Mouse (Mus musculus) gastrocnemius, adult 2 months (tissue): ENCODE measurements around the gene Mark2. TPM values are rescaled to one million over a fixed set of nuclear protein-coding genes. Genes with fewer than 3 reads are reported as not detected.

Experiments
- DNase-seq: peaks from one replicate; pipeline ENCODE4 v3.0.0; 2022
- H3K27ac ChIP-seq: fragments of 200-600 bp; 2 replicates; pipeline ENCODE4 v1.8.1; 2022; ENCODE audit warnings: mild to moderate bottlenecking
- H3K4me3 ChIP-seq: fragments of 200-600 bp; 2 replicates; pipeline ENCODE4 v1.8.1; 2022; ENCODE audit warnings: mild to moderate bottlenecking, moderate library complexity
- CTCF ChIP-seq: fragments of 200-600 bp; IDR thresholded peaks from 2 replicates; pipeline ENCODE4 v1.8.1; 2022; ENCODE audit warnings: antibody characterized with exemption, mild to moderate bottlenecking, moderate library complexity
- intact Hi-C: fragments of 180-260 bp; cut with DNase I; formaldehyde crosslinking; loops from one replicate; pipeline ENCODE4 v1.15.1; 2025
- total RNA-seq, 2 experiments: library from RNA; stranded (reverse); gene quantifications; 2 replicates each; pipeline ENCODE4 v1.2.3; 2021

Mark2 gene
- total RNA-seq, 2 experiments from 2014 or later = 36.9 to 37.1 TPM

GRCm38 (mm10) chr19:7280557-7281330 is 60.9 kb downstream of the Mark2 start:
- no peak overlapping the region for H3K27ac ChIP-seq
- no peak overlapping the region for H3K4me3 ChIP-seq
- TF ChIP-seq CTCF = no peak
- intact Hi-C loops = loop anchor here (5.0 kb wide), 1 partner anchor 57 kb away; no protein-coding TSS in a partner anchor
- DNase-seq = no peak

DNA sequence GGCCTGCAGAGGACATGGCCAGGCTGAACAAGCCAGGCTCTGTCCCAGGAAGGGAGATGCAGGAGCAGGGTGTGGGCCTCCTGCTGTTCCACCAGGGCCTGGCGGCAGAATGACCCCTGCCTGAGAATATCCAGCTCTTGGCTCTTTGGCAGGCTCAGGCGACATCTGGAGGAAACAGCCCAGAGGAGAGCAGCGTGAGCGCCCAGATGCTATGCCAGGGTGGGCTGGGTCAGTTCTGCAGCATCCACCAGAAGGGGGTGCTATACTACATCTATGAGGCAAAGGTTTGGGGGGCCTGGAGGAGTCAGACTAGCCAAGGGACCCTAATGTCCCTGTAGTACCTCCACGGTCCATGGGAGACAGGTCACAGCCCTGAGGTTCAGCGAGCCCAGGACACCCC is 62.5 kb downstream of the Mark2 start:
- Histone ChIP-seq H3K27ac (peak overlapping the region; percentile 51), H3K4me3 (no peak overlapping the region)
- TF ChIP-seq CTCF = peak; percentile 77
- intact Hi-C loops = no loop called here
- DNase-seq = peak; percentile 72

DNA sequence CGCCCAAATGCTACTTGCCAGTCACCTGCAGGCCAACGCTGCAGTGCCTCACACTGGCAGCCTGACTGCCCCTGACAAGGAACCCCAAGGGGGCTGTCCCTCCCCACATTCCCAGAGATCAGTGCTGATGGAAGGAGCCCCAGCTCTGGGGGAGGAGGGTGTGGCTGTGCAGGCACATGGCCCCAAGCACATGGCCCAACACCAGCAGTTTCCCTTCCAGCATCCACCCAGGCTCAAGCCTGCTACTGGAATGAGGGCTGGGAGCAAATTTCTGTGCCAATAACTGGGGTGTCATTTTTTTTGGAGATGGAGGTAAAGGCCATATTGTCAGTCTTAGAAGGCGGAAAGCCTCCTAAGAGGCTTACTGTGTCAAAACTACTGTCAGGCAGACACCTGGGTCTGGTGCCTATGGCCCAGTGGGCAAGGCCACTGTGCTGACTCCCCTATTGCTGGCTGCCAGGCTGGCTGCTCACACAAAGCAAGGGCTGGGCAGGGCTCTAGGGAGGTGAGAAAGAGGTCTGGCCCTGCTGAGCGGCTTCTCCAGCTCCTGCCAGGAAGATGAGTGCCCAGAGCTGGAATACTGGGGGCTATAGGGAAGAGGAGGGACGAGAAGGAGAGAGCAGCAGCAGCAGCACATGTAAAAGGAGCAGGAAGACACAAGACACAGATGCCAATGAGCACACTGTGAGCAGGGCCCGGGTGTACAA is 63.3 kb downstream of the Mark2 start:
- peak; percentile 58 for DNase-seq
- intact Hi-C loops = no loop called here
- TF ChIP-seq CTCF = no peak
- no peak overlapping the region for H3K4me3 ChIP-seq
- peak overlapping the region; percentile 51 for H3K27ac ChIP-seq

DNA sequence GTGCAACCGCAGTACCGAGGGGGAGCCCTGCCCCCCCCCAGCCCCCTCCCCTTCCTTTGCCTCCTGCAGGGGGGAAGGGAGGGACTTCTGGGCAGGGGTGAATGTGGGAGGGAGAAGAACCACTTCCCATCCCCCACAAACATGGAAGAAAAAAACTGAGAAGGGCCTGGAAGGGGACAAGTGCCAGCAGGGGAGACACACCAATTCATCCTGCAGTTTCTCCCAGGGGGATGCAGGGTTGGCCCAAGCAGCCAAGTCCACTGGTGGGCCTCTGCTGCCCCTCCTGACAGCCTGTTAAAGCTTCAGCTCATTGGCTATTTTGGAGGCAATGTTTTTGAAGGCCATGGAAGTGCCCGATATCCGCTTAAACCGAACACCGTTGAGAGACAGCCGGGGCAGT is 64.9 kb downstream of the Mark2 start:
- intact Hi-C loops = no loop called here
- no peak for TF ChIP-seq CTCF

GRCm38 (mm10) chr19:7276053-7276659 is 65.5 kb downstream of the Mark2 start:
- no peak overlapping the region for H3K27ac ChIP-seq
- intact Hi-C loops = no loop called here
- H3K4me3 ChIP-seq = no peak overlapping the region
- no peak for DNase-seq
- TF ChIP-seq CTCF = no peak

More for the DNA sequence above, 64.9 kb downstream of the Mark2 start:
- H3K27ac ChIP-seq = no peak overlapping the region
- DNase-seq = no peak
- H3K4me3 ChIP-seq = no peak overlapping the region

- Histone ChIP-seq H3K27ac (peak overlapping the region; percentile 35; the same call in 1 of the 2 replicates), H3K4me3 (no peak overlapping the region)
- intact Hi-C loops = no loop called here
- TF ChIP-seq CTCF = no peak
- DNase-seq = no peak
These were observed 66.4 kb downstream of the Mark2 start for GRCm38 (mm10) chr19:7275131-7275789.

- DNase-seq = no peak
- no peak overlapping the region for H3K27ac ChIP-seq
- no peak for TF ChIP-seq CTCF
- intact Hi-C loops = no loop called here
- no peak overlapping the region for H3K4me3 ChIP-seq
These were observed 67.2 kb downstream of the Mark2 start for GRCm38 (mm10) chr19:7274326-7274990.

DNA sequence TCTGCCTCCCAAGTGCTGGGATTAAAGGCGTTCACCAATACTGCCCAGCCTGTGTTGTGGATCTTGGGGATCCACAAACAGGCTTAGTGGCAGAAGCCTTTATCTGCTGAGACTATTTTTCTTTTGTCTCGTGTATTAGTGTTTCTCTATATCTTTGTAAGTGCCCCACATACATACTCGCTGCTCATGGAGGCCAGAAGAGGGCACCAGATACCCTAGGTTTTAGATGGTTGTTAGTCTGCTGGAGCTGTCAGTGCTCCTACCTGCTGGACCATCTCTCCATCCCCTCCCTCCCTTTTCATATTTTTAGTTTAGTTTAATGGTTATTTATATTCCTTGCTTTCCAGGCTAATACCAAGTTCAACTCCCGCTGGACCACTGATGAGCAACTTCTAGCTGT is 68.2 kb downstream of the Mark2 start:
- Histone ChIP-seq H3K4me3 (no peak overlapping the region), H3K27ac (no peak overlapping the region)
- DNase-seq = no peak
- intact Hi-C loops = no loop called here
- TF ChIP-seq CTCF = peak; percentile 30; the same call in 1 of the 2 replicates

GRCm38 (mm10) chr19:7269290-7270044 is 72.2 kb downstream of the Mark2 start:
- Histone ChIP-seq H3K27ac (peak overlapping the region; percentile 84; the same call in 1 of the 2 replicates), H3K4me3 (peak overlapping the region; percentile 89)
- intact Hi-C loops = no loop called here
- no peak for TF ChIP-seq CTCF
- peak; percentile 58 for DNase-seq

DNA sequence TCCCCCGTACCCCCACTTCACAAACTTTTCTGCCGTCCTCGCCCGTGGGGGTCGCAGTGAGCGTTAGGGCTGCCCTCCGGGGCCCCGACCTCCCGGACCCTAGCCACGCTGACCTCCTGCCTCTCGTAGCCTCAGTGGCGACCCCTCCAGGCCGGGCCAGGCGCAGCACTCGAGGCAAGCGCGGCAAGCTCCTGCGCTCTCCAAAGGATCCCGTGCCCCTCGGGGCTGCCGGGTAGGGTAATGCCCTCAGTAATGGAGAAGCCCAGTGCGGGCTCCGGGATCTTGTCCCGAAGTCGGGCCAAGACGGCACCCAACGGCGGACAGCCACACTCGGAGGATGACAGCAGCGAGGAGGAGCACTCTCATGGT is 73.0 kb downstream of the Mark2 start:
- H3K27ac ChIP-seq = peak overlapping the region; percentile 84
- peak overlapping the region; percentile 89 for H3K4me3 ChIP-seq
- intact Hi-C loops = no loop called here
- TF ChIP-seq CTCF = peak; percentile 79
- DNase-seq = peak; percentile 84

- DNase-seq = peak; percentile 89
- intact Hi-C loops = loop anchor here (2.0 kb wide), 1 partner anchor 153 kb away; no protein-coding TSS in a partner anchor
- no peak for TF ChIP-seq CTCF
- Histone ChIP-seq H3K4me3 (peak overlapping the region; percentile 89), H3K27ac (peak overlapping the region; percentile 84)
These were observed 73.6 kb downstream of the Mark2 start for GRCm38 (mm10) chr19:7267781-7268721.
